In the genomic region with DNA sequence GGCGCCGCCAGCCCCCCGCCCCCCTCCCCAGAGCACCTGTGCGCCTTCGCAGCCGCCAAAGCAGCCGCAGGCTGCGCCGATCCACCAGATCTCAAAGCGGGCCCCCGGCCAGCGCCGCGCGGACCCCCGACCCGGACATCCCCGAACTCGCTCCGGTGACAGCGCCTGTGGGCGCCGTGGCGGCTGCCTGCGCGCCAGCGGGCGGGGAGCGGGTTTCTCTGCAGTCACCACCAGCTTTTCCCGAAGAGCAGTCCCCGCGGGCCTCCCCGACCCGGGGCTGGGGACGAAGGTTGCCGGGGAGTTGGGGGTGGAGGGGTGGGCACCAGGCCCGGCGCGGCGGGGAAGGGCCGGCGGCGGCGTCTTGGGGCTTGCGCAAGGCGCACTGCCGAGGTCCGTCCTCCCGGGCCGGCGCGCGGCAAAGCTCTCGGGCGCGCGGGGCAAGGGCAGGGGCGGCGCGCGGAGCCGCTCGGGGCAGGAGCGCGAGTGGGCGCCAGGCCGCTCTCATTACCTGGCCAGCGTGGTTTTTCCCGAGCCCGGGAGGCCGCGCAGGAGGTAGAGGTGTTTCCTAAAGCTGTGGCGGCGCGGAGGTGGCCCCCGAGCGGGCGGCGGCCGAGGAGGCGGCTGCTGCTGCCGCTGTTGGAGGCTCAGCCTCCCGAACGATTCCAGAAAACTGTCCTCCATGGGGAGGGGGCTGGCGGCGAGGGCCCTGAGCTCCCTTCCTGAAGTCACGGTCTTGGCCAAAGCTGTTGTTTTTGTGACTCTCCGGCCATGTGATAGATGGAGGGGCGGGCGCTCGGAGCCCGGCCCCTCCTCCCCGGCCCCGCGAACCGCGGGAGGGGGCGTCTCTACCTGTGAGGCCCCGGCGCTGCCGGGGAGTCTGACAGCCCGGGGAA, we compare ENCODE assay signal across 8 mouse cellular contexts. TPM values are rescaled to one million over a fixed set of nuclear protein-coding genes. Genes with fewer than 3 reads are reported as not detected.
DNase-seq lines count a peak whose midpoint lies in the region; ATAC-seq and TF ChIP-seq lines count a peak whose summit lies in the region.

No protein-coding gene starts in this region.

- H3K36me3 ChIP-seq in forebrain, embryonic 10.5 days (replicated peaks) = no peaks in the 10 kb centered on the region
- no peaks in the 10 kb centered on the region for H3K36me3 ChIP-seq in heart, embryonic 16.5 days (ENCODE audit: control insufficient read depth, insufficient read depth)
- peaks cover 9% of the 10 kb centered on the region for H3K36me3 ChIP-seq in liver, postnatal 0 days (replicated peaks; ENCODE audit: insufficient read depth, low read length)
- no peaks in the 10 kb centered on the region for H3K36me3 ChIP-seq in neural tube, embryonic 14.5 days (ENCODE audit: control insufficient read depth, insufficient read depth, low read length)

- peak overlapping the region; percentile 71 for H3K27ac ChIP-seq in forebrain, embryonic 10.5 days
- H3K27ac ChIP-seq in heart, embryonic 16.5 days (ENCODE audit: low read length) = peak overlapping the region; percentile 33; the same call in 1 of the 2 replicates
- H3K27ac ChIP-seq in liver, postnatal 0 days (ENCODE audit: low read depth) = peak overlapping the region; percentile 95
- H3K27ac ChIP-seq in neural tube, embryonic 14.5 days (ENCODE audit: low read depth, low read length) = no peak overlapping the region

- peaks cover 32% of the 10 kb centered on the region for H3K4me1 ChIP-seq in forebrain, embryonic 10.5 days
- peaks cover 4% of the 10 kb centered on the region; the same call in 1 of the 2 replicates for H3K4me1 ChIP-seq in heart, embryonic 16.5 days (ENCODE audit: control insufficient read depth, insufficient read depth, low read length)
- H3K4me1 ChIP-seq in liver, postnatal 0 days (ENCODE audit: insufficient read depth) = peaks cover 33% of the 10 kb centered on the region
- H3K4me1 ChIP-seq in neural tube, embryonic 14.5 days (ENCODE audit: control insufficient read depth, insufficient read depth, low read length) = peaks cover 4% of the 10 kb centered on the region

- ATAC-seq in heart, embryonic 16.5 days (replicated peaks; ENCODE audit: extremely low read depth, insufficient read depth, low FRiP score) = peak; percentile 80
- peak; percentile 74 for ATAC-seq in liver, postnatal 0 days
- peak; percentile 81 for ATAC-seq in neural tube, embryonic 14.5 days (ENCODE audit: low read depth)

- peak overlapping the region; percentile 80 for H3K9ac ChIP-seq in heart, embryonic 16.5 days (ENCODE audit: low read length)
- peak overlapping the region; percentile 97 for H3K9ac ChIP-seq in liver, postnatal 0 days (replicated peaks)
- peak overlapping the region; percentile 68 for H3K9ac ChIP-seq in neural tube, embryonic 14.5 days (replicated peaks; ENCODE audit: low read depth, low read length)

- no peak for TF ChIP-seq CTCF in liver, postnatal 0 days (IDR thresholded peaks at IDR 0.05; ENCODE audit: low read depth)

- TF ChIP-seq EP300 in liver, postnatal 0 days (IDR thresholded peaks at IDR 0.05; ENCODE audit: low read depth) = no peak

- no peaks in the 10 kb centered on the region for H3K9me3 ChIP-seq in forebrain, embryonic 10.5 days
- no peaks in the 10 kb centered on the region for H3K9me3 ChIP-seq in heart, embryonic 16.5 days (replicated peaks; ENCODE audit: control insufficient read depth, low read length)
- H3K9me3 ChIP-seq in liver, postnatal 0 days (ENCODE audit: low read length) = no peaks in the 10 kb centered on the region
- H3K9me3 ChIP-seq in neural tube, embryonic 14.5 days (ENCODE audit: control insufficient read depth, low read length) = no peaks in the 10 kb centered on the region

- peak overlapping the region; percentile 99 for H3K4me2 ChIP-seq in heart, embryonic 16.5 days (ENCODE audit: low read depth, low read length)
- peak overlapping the region; percentile 83 for H3K4me2 ChIP-seq in liver, postnatal 0 days (ENCODE audit: low read depth, low read length)
- H3K4me2 ChIP-seq in neural tube, embryonic 14.5 days (ENCODE audit: low read depth, low read length) = peak overlapping the region; percentile 98

- under 1% methylated on average over 102 of the region's 102 CpGs for WGBS in forebrain, embryonic 10.5 days
- 1% methylated on average over 90 of the region's 102 CpGs for WGBS in heart, embryonic 16.5 days
- 3% methylated on average over 97 of the region's 102 CpGs for whole genome bisulfite sequencing in liver, postnatal 0 days (ENCODE audit: insufficient replicate concordance)
- WGBS in neural tube, embryonic 14.5 days = under 1% methylated on average over 94 of the region's 102 CpGs

- peak; percentile 87 for DNase-seq in CD4-positive helper T cell, adult 2 months (ENCODE audit: low read depth, low spot score)
- DNase-seq in adrenal gland, postnatal 36 days = peak; percentile 69 to 84
- DNase-seq in forebrain, embryonic 10.5 days (ENCODE audit: extremely low spot score, low spot score) = peak; percentile 39
- DNase-seq in kidney, postnatal 25 days = peak; percentile 46 to 67
- DNase-seq in liver, postnatal 0 days = peak; percentile 78
- peak; percentile 76 for DNase-seq in testis, postnatal 10 days (ENCODE audit: low spot score)

- H3K27me3 ChIP-seq in forebrain, embryonic 10.5 days (ENCODE audit: poor library complexity, severe bottlenecking) = peaks cover 60% of the 10 kb centered on the region
- H3K27me3 ChIP-seq in heart, embryonic 16.5 days (ENCODE audit: control insufficient read depth, insufficient read depth, low read length) = peaks cover 3% of the 10 kb centered on the region; the same call in 1 of the 2 replicates
- no peaks in the 10 kb centered on the region for H3K27me3 ChIP-seq in liver, postnatal 0 days (ENCODE audit: insufficient read depth, low read length)
- peaks cover 21% of the 10 kb centered on the region for H3K27me3 ChIP-seq in neural tube, embryonic 14.5 days (ENCODE audit: control insufficient read depth, insufficient read depth, low read length)

- peak overlapping the region; percentile 79 for H3K4me3 ChIP-seq in forebrain, embryonic 10.5 days
- H3K4me3 ChIP-seq in heart, embryonic 16.5 days (ENCODE audit: low read length) = peak overlapping the region; percentile 87
- H3K4me3 ChIP-seq in liver, postnatal 0 days (ENCODE audit: low read depth, low read length) = peak overlapping the region; percentile 97
- peak overlapping the region; percentile 84 for H3K4me3 ChIP-seq in neural tube, embryonic 14.5 days (ENCODE audit: low read depth, low read length)

RNA-seq across cellular contexts. Expression of a gene that starts 3.0 kb away (rescaled TPM):
- total RNA-seq in adrenal gland, postnatal 36 days (2021) = 10 to 100 TPM; 33.2 to 37.1 TPM
- 2.6 and 3.0 TPM in 2 replicates for polyA plus RNA-seq in forebrain, embryonic 10.5 days (2016; fragmentation: Nextera tagmentation; extraction: Ambion mirVana)
- 5.4 and 9.6 TPM in 2 replicates for polyA plus RNA-seq in heart, embryonic 16.5 days (2015; fragmentation: Nextera tagmentation; extraction: Ambion mirVana)
- polyA plus RNA-seq in liver, postnatal 0 days (2015; fragmentation: Nextera tagmentation; extraction: Ambion mirVana) = 34.0 and 39.8 TPM in 2 replicates
- 14.5 and 19.8 TPM in 2 replicates for polyA plus RNA-seq in neural tube, embryonic 14.5 days (2014; fragmentation: Nextera tagmentation; extraction: Ambion mirVana)
